Mouse (Mus musculus): ENCODE data around the gene Ppard. TPM values are rescaled to one million over a fixed set of nuclear protein-coding genes. Genes with fewer than 3 reads are reported as not detected.

The Ppard gene
- polyA plus RNA-seq, 1 experiment from 2014 or later = 1.3 TPM

DNA sequence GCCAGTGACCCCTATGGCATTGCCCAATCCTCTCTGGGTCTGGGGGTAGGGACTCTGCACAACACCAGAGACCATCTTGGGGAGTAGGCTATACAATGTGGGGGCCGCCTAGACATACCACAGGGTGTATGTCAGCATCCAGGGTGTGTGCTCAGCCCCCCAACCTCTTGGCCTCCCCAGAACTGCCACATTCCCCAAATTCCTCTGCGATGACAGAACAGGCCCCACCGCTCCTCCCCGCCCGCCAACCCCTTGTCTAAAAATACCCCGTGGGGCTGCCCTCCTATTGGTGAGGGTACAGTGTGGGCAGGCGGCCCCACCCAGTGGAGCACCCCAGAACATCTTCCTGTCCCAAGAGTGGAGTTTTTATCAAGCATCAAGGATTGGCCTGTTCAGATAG is 108.1 kb downstream of the Ppard start:
- Histone ChIP-seq H3K4me2 (ENCODE audit: low read depth, low read length) (peak overlapping the region; percentile 50), H3K27ac (ENCODE audit: low read depth, low read length) (no peak overlapping the region), H3K27me3 (ENCODE audit: control insufficient read depth, insufficient read depth, low read length) (peaks cover 4% of the 10 kb centered on the region; the same call in 1 of the 2 replicates), H3K9ac (replicated peaks; ENCODE audit: low read depth, low read length) (peak overlapping the region; percentile 28; the same call in 1 of the 2 replicates), H3K4me3 (ENCODE audit: low read depth, low read length) (no peak overlapping the region), H3K9me3 (ENCODE audit: control insufficient read depth, low read length) (no peaks in the 10 kb centered on the region), H3K36me3 (ENCODE audit: control insufficient read depth, insufficient read depth, low read length) (no peaks in the 10 kb centered on the region), H3K4me1 (ENCODE audit: control insufficient read depth, insufficient read depth, low read length) (peaks cover 4% of the 10 kb centered on the region; the same call in 1 of the 2 replicates)
- 81% methylated on average over 7 of the region's 7 CpGs for WGBS
- no peak for ATAC-seq (ENCODE audit: low read depth)

DNA sequence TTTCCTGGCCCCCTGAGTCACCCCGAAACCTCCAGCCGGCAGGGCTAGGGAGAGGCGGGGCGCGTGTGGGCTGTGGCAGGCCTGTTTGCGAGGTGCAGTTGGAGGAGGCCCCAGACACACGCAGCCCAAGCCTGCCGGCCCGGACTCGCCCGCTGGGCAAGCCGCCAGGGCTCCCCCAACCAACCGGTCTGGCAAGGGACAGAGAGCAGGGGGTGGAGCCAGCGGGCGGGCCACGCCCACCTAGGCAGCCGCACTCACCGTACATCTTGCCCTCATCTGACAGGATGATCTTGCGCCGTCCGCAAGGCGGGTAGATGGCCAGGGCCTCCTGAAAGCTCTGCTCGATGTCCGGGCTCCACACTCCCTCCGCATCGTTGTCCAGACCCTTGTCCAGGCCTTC is 108.6 kb downstream of the Ppard start:
- ATAC-seq (ENCODE audit: low read depth) = peak; percentile 81
- no peak overlapping the region for H3K27ac ChIP-seq (ENCODE audit: low read depth, low read length)
- H3K36me3 ChIP-seq (ENCODE audit: control insufficient read depth, insufficient read depth, low read length) = no peaks in the 10 kb centered on the region
- peak overlapping the region; percentile 28; the same call in 1 of the 2 replicates for H3K9ac ChIP-seq (replicated peaks; ENCODE audit: low read depth, low read length)
- H3K9me3 ChIP-seq (ENCODE audit: control insufficient read depth, low read length) = no peaks in the 10 kb centered on the region
- peaks cover 4% of the 10 kb centered on the region; the same call in 1 of the 2 replicates for H3K27me3 ChIP-seq (ENCODE audit: control insufficient read depth, insufficient read depth, low read length)
- peak overlapping the region; percentile 50 for H3K4me2 ChIP-seq (ENCODE audit: low read depth, low read length)
- 5% methylated on average over 25 of the region's 26 CpGs for WGBS
- H3K4me1 ChIP-seq (ENCODE audit: control insufficient read depth, insufficient read depth, low read length) = peaks cover 4% of the 10 kb centered on the region; the same call in 1 of the 2 replicates
- 0 out of 2 replicates have a peak overlapping the region, but pooled peaks have one; percentile 7 for H3K4me3 ChIP-seq (ENCODE audit: low read depth, low read length)

- H3K27me3 ChIP-seq (ENCODE audit: control insufficient read depth, insufficient read depth, low read length) = peaks cover 4% of the 10 kb centered on the region; the same call in 1 of the 2 replicates
- peaks cover 4% of the 10 kb centered on the region; the same call in 1 of the 2 replicates for H3K4me1 ChIP-seq (ENCODE audit: control insufficient read depth, insufficient read depth, low read length)
- no peaks in the 10 kb centered on the region for H3K9me3 ChIP-seq (ENCODE audit: control insufficient read depth, low read length)
- ATAC-seq (ENCODE audit: low read depth) = no peak
- no peak overlapping the region for H3K27ac ChIP-seq (ENCODE audit: low read depth, low read length)
- WGBS = 52% methylated on average over 4 of the region's 4 CpGs
- no peak overlapping the region for H3K4me3 ChIP-seq (ENCODE audit: low read depth, low read length)
- H3K9ac ChIP-seq (replicated peaks; ENCODE audit: low read depth, low read length) = no peak overlapping the region
- no peaks in the 10 kb centered on the region for H3K36me3 ChIP-seq (ENCODE audit: control insufficient read depth, insufficient read depth, low read length)
- no peak overlapping the region for H3K4me2 ChIP-seq (ENCODE audit: low read depth, low read length)
Measured at GRCm38 (mm10) chr17:28344050-28344607, 111.6 kb downstream of the Ppard start.

GRCm38 (mm10) chr17:28344670-28345069 is 112.2 kb downstream of the Ppard start:
- H3K36me3 ChIP-seq (ENCODE audit: control insufficient read depth, insufficient read depth, low read length) = no peaks in the 10 kb centered on the region
- no peak for ATAC-seq (ENCODE audit: low read depth)
- no peak overlapping the region for H3K27ac ChIP-seq (ENCODE audit: low read depth, low read length)
- H3K4me1 ChIP-seq (ENCODE audit: control insufficient read depth, insufficient read depth, low read length) = peaks cover 4% of the 10 kb centered on the region; the same call in 1 of the 2 replicates
- no peak overlapping the region for H3K9ac ChIP-seq (replicated peaks; ENCODE audit: low read depth, low read length)
- no peaks in the 10 kb centered on the region for H3K9me3 ChIP-seq (ENCODE audit: control insufficient read depth, low read length)
- WGBS = 46% methylated on average over 3 of the region's 3 CpGs
- no peak overlapping the region for H3K4me3 ChIP-seq (ENCODE audit: low read depth, low read length)
- H3K4me2 ChIP-seq (ENCODE audit: low read depth, low read length) = no peak overlapping the region
- H3K27me3 ChIP-seq (ENCODE audit: control insufficient read depth, insufficient read depth, low read length) = peaks cover 4% of the 10 kb centered on the region; the same call in 1 of the 2 replicates

DNA sequence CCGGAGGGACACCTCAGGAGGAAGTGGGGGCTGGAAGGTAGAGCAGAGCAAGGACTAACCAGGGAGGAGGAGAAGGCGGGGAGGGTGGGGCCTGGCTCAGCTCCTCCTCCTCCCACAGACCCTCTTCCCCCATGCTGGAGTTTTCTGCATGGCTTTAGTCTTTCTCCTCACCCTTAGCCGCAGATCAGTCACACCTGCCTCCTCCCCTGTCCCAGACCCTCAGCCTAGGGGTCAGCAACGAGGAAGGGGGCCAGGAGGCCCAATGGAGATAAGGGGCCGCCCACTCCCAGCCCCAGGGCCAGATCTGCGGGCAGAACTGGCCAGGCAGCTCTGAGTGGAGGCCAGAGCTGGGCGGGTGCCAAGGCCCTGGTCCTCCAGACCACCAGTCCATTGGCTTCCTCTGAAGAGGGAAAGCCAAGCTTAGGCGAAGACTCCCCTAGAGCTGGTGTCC is 112.8 kb downstream of the Ppard start:
- H3K27me3 ChIP-seq (ENCODE audit: control insufficient read depth, insufficient read depth, low read length) = peaks cover 4% of the 10 kb centered on the region; the same call in 1 of the 2 replicates
- no peak overlapping the region for H3K4me3 ChIP-seq (ENCODE audit: low read depth, low read length)
- H3K9ac ChIP-seq (replicated peaks; ENCODE audit: low read depth, low read length) = 0 out of 2 replicates have a peak overlapping the region, but pooled peaks have one; percentile 11
- no peak overlapping the region for H3K4me2 ChIP-seq (ENCODE audit: low read depth, low read length)
- H3K9me3 ChIP-seq (ENCODE audit: control insufficient read depth, low read length) = no peaks in the 10 kb centered on the region
- no peak overlapping the region for H3K27ac ChIP-seq (ENCODE audit: low read depth, low read length)
- no peaks in the 10 kb centered on the region for H3K36me3 ChIP-seq (ENCODE audit: control insufficient read depth, insufficient read depth, low read length)
- ATAC-seq (ENCODE audit: low read depth) = no peak
- H3K4me1 ChIP-seq (ENCODE audit: control insufficient read depth, insufficient read depth, low read length) = peaks cover 4% of the 10 kb centered on the region; the same call in 1 of the 2 replicates
- WGBS = 18% methylated on average over 8 of the region's 8 CpGs

- Histone ChIP-seq H3K9me3 (ENCODE audit: control insufficient read depth, low read length) (no peaks in the 10 kb centered on the region), H3K27me3 (ENCODE audit: control insufficient read depth, insufficient read depth, low read length) (peaks cover 4% of the 10 kb centered on the region; the same call in 1 of the 2 replicates), H3K27ac (ENCODE audit: low read depth, low read length) (no peak overlapping the region), H3K4me1 (ENCODE audit: control insufficient read depth, insufficient read depth, low read length) (peaks cover 4% of the 10 kb centered on the region), H3K4me2 (ENCODE audit: low read depth, low read length) (no peak overlapping the region), H3K9ac (replicated peaks; ENCODE audit: low read depth, low read length) (no peak overlapping the region), H3K4me3 (ENCODE audit: low read depth, low read length) (no peak overlapping the region), H3K36me3 (ENCODE audit: control insufficient read depth, insufficient read depth, low read length) (no peaks in the 10 kb centered on the region)
- 9% methylated on average over 10 of the region's 10 CpGs for WGBS
- no peak for ATAC-seq (ENCODE audit: low read depth)
Measured at GRCm38 (mm10) chr17:28345882-28346281, 113.4 kb downstream of the Ppard start.

GRCm38 (mm10) chr17:28347327-28347726 is 114.8 kb downstream of the Ppard start:
- H3K9me3 ChIP-seq (ENCODE audit: control insufficient read depth, low read length) = no peaks in the 10 kb centered on the region
- no peak overlapping the region for H3K9ac ChIP-seq (replicated peaks; ENCODE audit: low read depth, low read length)
- no peak overlapping the region for H3K4me3 ChIP-seq (ENCODE audit: low read depth, low read length)
- no peak overlapping the region for H3K27ac ChIP-seq (ENCODE audit: low read depth, low read length)
- H3K4me1 ChIP-seq (ENCODE audit: control insufficient read depth, insufficient read depth, low read length) = peaks cover 10% of the 10 kb centered on the region
- 80% methylated on average over 10 of the region's 10 CpGs for WGBS
- H3K27me3 ChIP-seq (ENCODE audit: control insufficient read depth, insufficient read depth, low read length) = peaks cover 15% of the 10 kb centered on the region; the same call in 1 of the 2 replicates
- ATAC-seq (ENCODE audit: low read depth) = no peak
- H3K4me2 ChIP-seq (ENCODE audit: low read depth, low read length) = no peak overlapping the region
- H3K36me3 ChIP-seq (ENCODE audit: control insufficient read depth, insufficient read depth, low read length) = no peaks in the 10 kb centered on the region

GRCm38 (mm10) chr17:28348211-28348610 is 115.7 kb downstream of the Ppard start:
- Histone ChIP-seq H3K4me2 (ENCODE audit: low read depth, low read length) (no peak overlapping the region), H3K4me1 (ENCODE audit: control insufficient read depth, insufficient read depth, low read length) (peaks cover 10% of the 10 kb centered on the region), H3K9me3 (ENCODE audit: control insufficient read depth, low read length) (no peaks in the 10 kb centered on the region), H3K27ac (ENCODE audit: low read depth, low read length) (no peak overlapping the region), H3K36me3 (ENCODE audit: control insufficient read depth, insufficient read depth, low read length) (no peaks in the 10 kb centered on the region), H3K27me3 (ENCODE audit: control insufficient read depth, insufficient read depth, low read length) (peaks cover 15% of the 10 kb centered on the region), H3K4me3 (ENCODE audit: low read depth, low read length) (no peak overlapping the region), H3K9ac (replicated peaks; ENCODE audit: low read depth, low read length) (no peak overlapping the region)
- no peak for ATAC-seq (ENCODE audit: low read depth)
- WGBS = 53% methylated on average over 6 of the region's 6 CpGs

DNA sequence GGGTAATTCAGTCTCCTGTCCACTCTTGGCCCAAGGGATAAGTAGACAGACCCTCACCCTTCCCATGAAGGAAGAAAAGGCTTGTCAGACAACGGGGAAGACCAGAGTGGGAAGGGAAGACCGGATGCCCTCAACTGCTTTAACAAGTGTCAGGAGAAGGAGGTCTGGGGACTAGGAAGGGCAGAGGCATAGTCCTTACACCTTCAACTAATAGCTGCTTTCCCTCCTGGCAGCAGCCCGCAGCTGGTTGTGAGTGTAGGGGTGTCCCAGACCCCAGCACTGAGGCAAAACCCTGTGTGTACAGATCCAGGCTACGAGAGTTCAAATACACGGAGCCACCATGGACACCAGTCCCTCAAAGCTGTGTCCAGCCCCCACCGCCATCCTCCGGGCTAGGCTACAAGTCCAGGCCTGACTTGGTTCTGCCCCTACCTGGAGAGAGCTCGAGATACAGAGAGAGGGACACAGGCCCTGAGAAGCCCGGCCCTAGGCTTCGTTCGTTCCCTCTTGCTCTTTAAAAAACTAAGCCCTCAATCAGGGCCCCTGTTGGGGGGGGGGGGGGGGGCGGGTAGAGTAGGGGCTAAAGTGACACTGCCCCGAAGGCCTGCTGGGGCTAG is 116.9 kb downstream of the Ppard start:
- ATAC-seq (ENCODE audit: low read depth) = no peak
- Histone ChIP-seq H3K9ac (replicated peaks; ENCODE audit: low read depth, low read length) (peak overlapping the region; percentile 53), H3K9me3 (ENCODE audit: control insufficient read depth, low read length) (no peaks in the 10 kb centered on the region), H3K4me1 (ENCODE audit: control insufficient read depth, insufficient read depth, low read length) (peaks cover 10% of the 10 kb centered on the region), H3K4me2 (ENCODE audit: low read depth, low read length) (peak overlapping the region; percentile 74), H3K36me3 (ENCODE audit: control insufficient read depth, insufficient read depth, low read length) (no peaks in the 10 kb centered on the region), H3K27me3 (ENCODE audit: control insufficient read depth, insufficient read depth, low read length) (peaks cover 15% of the 10 kb centered on the region), H3K27ac (ENCODE audit: low read depth, low read length) (no peak overlapping the region), H3K4me3 (ENCODE audit: low read depth, low read length) (peak overlapping the region; percentile 47)
- 9% methylated on average over 13 of the region's 13 CpGs for WGBS

Data from neural tube, embryonic 14.5 days (tissue).